Mouse (Mus musculus) heart, embryonic 15.5 days (tissue): ENCODE data around the gene Ltk. TPM values are rescaled to one million over a fixed set of nuclear protein-coding genes. Genes with fewer than 3 reads are reported as not detected.
A peak's percentile ranks its signal among the peaks of the same experiment; 100 is the strongest.
"Not testable (repeated sequence)": the region's sequence is repeated elsewhere in the genome, so short reads cannot be mapped to it uniquely, and the experiment has no call there.

ENCODE experiments used
- ATAC-seq: fragments of 200-750 bp; cut with Nextera tagmentation; replicated peaks from 2 replicates; pipeline ENCODE4 v1.8.0; 2017; ENCODE audit warnings: low read depth, moderate TSS enrichment; ENCODE audit not compliant: insufficient number of reproducible peaks, insufficient read depth, low FRiP score
- H3K27ac ChIP-seq: fragments of 300-500 bp; sonication (generic); 2 replicates; pipeline ENCODE4 v1.5.1; 2015; ENCODE audit warnings: mild to moderate bottlenecking, inconsistent platforms
- H3K27me3 ChIP-seq: fragments of 300-500 bp; sonication (generic); 2 replicates; pipeline ENCODE4 v1.6.1; 2015; ENCODE audit warnings: inconsistent platforms
- H3K36me3 ChIP-seq: fragments of 300-500 bp; sonication (generic); 2 replicates; pipeline ENCODE4 v1.6.1; 2015; ENCODE audit warnings: mild to moderate bottlenecking, inconsistent platforms
- H3K4me1 ChIP-seq: fragments of 300-500 bp; sonication (generic); replicated peaks from 2 replicates; pipeline ENCODE4 v1.6.1; 2015; ENCODE audit warnings: inconsistent platforms
- H3K4me2 ChIP-seq: fragments of 300-500 bp; sonication (generic); 2 replicates; pipeline ENCODE4 v1.6.1; 2015; ENCODE audit warnings: inconsistent platforms, mild to moderate bottlenecking, moderate library complexity
- H3K4me3 ChIP-seq: fragments of 300-500 bp; sonication (generic); 2 replicates; pipeline ENCODE4 v1.5.1; 2015; ENCODE audit warnings: mild to moderate bottlenecking, inconsistent platforms
- H3K9ac ChIP-seq: fragments of 300-500 bp; sonication (generic); 2 replicates; pipeline ENCODE4 v1.6.1; 2015; ENCODE audit warnings: mild to moderate bottlenecking, inconsistent platforms
- H3K9me3 ChIP-seq: fragments of 300-500 bp; sonication (generic); replicated peaks from 2 replicates; pipeline ENCODE4 v1.6.1; 2016; ENCODE audit warnings: inconsistent platforms
- WGBS: fragments of 180-500 bp; shearing (Covaris S2); methylation state at CpG from one replicate; pipeline ENCODE4 v1.1.7; 2015; ENCODE audit warnings: mixed read lengths; 5-methylcytosine and 5-hydroxymethylcytosine counted together
- polyA plus RNA-seq: library from polyadenylated mRNA; unstranded; fragments of >200 nt; fragmentation: Nextera tagmentation; extraction: Ambion mirVana; gene quantifications from 2 replicates; pipeline ENCODE4 v1.2.1, GENCODE M21; 2015

Gene Ltk
- polyA plus RNA-seq, 1 experiment from 2014 or later, result 0.10 TPM

DNA sequence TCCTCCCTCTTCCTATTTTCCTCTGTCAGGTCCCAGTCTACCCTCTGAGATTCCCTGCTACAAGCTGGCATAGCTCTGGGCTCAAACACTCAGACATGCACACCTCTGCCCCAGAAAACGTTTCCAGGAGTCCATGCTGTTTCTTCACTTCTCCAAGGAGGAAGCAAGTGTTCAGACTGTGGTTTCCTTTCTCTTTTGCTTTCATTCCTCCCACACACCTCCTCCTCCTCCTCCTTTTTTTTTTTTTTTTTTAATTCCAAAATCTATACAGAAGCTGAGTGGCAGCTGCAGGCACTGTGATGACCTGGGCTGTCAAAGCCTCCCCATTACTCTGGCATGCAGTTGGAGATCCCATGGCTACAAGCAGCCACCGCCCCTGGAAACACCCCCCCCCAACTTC lies 19.7 kb downstream of the Ltk start:
- 0 out of 2 replicates have a peak overlapping the region, but pooled peaks have one; percentile 99 for H3K4me2 ChIP-seq
- WGBS, result 32% methylated on average over 2 of the region's 2 CpGs
- H3K9me3 ChIP-seq, result no peaks in the 10 kb centered on the region
- no peak for ATAC-seq
- H3K4me3 ChIP-seq, result no peak overlapping the region
- peaks cover 19% of the 10 kb centered on the region for H3K27me3 ChIP-seq
- no peak overlapping the region for H3K27ac ChIP-seq
- H3K36me3 ChIP-seq, result no peaks in the 10 kb centered on the region
- H3K4me1 ChIP-seq, result peaks cover 43% of the 10 kb centered on the region
- H3K9ac ChIP-seq, result no peak overlapping the region

DNA sequence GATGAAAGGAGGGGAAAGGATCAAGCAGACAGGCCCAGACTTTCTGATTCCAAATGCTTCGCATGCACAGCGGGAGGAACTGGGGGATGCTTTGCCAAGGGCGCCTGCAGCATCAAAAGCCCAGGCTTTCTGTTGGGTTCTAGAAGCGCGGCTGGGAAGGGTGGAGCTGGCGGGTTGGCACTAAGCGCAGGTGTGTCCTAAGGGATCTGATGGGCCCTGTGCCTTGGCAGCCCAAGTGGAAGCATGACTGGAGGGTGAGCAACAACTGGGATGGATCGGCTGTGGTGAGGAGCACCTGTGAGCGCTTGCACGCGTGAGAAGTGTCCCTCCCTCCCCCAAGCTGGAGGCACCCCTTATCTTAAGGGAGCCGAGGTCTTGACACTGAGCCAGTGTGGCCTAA lies 23.1 kb downstream of the Ltk start:
- no peak overlapping the region for H3K4me2 ChIP-seq
- H3K27ac ChIP-seq, result no peak overlapping the region
- no peaks in the 10 kb centered on the region for H3K9me3 ChIP-seq
- H3K27me3 ChIP-seq, result no peaks in the 10 kb centered on the region
- ATAC-seq, result no peak
- WGBS, result 24% methylated on average over 12 of the region's 12 CpGs
- H3K36me3 ChIP-seq, result peaks cover 23% of the 10 kb centered on the region
- peaks cover 13% of the 10 kb centered on the region for H3K4me1 ChIP-seq
- H3K4me3 ChIP-seq, result no peak overlapping the region
- H3K9ac ChIP-seq, result no peak overlapping the region

DNA sequence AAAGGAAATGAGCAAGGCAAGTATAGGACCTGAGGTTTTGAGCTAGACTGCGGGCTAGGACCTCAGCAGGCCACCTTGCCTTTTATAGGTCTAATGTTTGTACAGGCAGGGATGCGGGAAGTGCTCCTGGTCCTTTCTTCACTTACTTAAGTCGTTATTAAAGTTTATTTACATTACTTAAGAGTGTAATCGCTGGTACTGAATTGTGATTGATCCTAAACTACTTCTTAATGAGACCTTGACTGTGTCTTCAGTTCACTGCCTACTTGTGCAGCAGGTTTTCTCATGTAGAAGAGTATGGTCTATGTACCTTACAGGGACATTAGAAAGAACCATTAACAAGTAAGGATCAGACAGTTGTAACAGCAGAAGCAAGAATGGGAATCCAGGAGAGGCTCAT lies 29.5 kb downstream of the Ltk start:
- Histone ChIP-seq H3K4me3 (no peak overlapping the region), H3K27ac (no peak overlapping the region)
- 90% methylated on average over 4 of the region's 4 CpGs for WGBS

DNA sequence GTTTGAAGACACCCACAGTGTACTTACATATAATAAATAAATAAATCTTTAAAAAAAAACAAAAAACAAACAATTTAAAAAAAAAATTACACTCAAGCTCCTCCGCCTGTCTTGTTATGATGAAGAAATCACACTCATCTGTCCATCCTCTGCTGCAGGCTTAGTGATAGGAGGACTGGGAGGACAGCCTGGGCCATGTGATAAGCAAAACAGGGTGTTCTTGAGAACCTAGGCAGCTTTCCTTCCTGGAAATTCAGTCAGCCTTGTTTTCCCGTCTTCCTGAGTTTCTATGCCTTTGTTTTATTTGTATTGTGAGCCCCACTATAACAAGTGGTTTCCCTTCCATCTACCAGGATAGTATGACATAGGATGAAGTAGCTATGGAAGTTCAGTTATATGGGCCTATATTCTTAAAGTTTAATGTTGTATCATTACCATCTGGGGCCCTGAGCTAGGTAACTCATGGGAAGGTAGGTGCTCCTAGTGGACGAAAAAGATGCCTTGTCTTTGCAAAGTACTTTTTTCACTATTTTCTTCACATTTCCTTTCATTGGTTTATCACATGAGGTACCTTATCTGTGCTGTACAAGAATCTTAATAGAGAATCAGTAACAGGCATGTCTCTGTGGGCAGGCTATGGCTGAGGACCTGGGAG lies 32.3 kb downstream of the Ltk start:
- no peak overlapping the region for H3K27ac ChIP-seq
- 88% methylated on average over 3 of the region's 3 CpGs for WGBS
- H3K4me1 ChIP-seq, result no peaks in the 10 kb centered on the region
- H3K9me3 ChIP-seq, result no peaks in the 10 kb centered on the region
- H3K36me3 ChIP-seq, result peaks cover 89% of the 10 kb centered on the region
- no peaks in the 10 kb centered on the region for H3K27me3 ChIP-seq
- H3K4me3 ChIP-seq, result no peak overlapping the region
- no peak overlapping the region for H3K4me2 ChIP-seq
- no peak overlapping the region for H3K9ac ChIP-seq
- ATAC-seq, result no peak

More for the DNA sequence above, 29.5 kb downstream of the Ltk start:
- Histone ChIP-seq H3K4me2 (no peak overlapping the region), H3K4me1 (no peaks in the 10 kb centered on the region), H3K27me3 (no peaks in the 10 kb centered on the region), H3K9me3 (no peaks in the 10 kb centered on the region), H3K36me3 (peaks cover 85% of the 10 kb centered on the region), H3K9ac (no peak overlapping the region)
- ATAC-seq, result no peak

DNA sequence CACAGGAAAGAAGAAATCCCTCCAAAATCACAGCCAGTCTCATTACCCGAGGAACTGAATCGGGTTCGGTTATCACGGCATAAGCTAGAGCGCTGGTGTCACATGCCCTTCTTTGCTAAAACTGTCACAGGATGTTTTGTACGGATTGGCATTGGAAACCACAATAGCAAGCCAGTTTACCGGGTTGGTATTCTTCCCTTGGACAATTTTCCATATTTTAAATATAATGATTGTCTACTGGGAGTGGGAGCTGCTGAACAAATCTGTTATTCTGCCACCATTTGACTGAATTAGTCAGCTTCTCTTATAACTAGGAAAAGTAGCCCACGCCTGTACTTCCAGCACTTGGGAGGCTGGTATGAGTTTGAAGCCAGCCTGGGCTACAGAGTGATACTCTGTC lies 39.2 kb downstream of the Ltk start:
- Histone ChIP-seq H3K4me1 (no peaks in the 10 kb centered on the region), H3K9ac (no peak overlapping the region), H3K4me3 (no peak overlapping the region), H3K4me2 (no peak overlapping the region), H3K27ac (no peak overlapping the region), H3K36me3 (peaks cover 65% of the 10 kb centered on the region), H3K9me3 (no peaks in the 10 kb centered on the region), H3K27me3 (no peaks in the 10 kb centered on the region)
- no peak for ATAC-seq
- 93% methylated on average over 8 of the region's 8 CpGs for WGBS

DNA sequence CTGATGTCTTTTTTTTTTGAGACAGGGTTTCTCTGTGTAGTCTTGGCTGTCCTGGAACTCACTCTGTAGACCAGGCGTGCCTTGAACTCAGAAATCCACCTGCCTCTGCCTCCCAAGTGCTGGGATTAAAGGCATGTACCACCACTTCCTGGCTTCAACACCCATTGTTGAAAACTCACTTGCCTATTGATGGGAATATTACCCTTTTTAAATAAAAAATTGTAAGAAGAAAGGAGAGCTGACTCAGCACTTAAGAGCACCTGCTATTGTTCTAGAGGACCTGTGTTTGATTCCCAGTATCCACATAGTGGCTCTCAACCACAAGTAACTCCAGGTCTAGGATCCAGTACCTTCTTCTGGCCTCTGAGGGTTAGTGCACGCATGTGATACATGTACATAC lies 44.4 kb downstream of the Ltk start:
- not testable (repeated sequence) for H3K27ac ChIP-seq, H3K27me3 ChIP-seq, H3K4me2 ChIP-seq, H3K4me1 ChIP-seq, ATAC-seq, H3K9ac ChIP-seq, H3K4me3 ChIP-seq, H3K9me3 ChIP-seq
- peaks cover 47% of the 10 kb centered on the region for H3K36me3 ChIP-seq
- 92% methylated on average over 2 of the region's 2 CpGs for WGBS

DNA sequence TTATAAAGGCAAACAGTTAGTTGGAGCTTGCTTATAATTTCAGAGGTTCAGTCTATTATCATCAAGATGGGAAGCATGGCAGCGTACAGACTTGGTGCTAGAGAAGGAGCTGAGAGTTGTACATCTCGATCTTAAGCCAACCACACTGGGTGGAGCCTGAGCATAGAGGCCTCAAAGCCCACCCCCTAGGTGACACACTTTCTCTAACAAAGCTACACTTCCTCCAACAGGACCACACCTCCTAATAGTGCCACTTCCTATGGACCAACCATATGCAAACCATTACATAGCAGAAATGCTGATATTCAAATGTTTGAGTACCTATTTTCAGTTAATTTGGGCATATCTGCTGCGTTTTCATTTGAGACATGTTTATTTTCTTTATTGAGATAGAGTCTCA lies 50.2 kb downstream of the Ltk start:
- peaks cover 49% of the 10 kb centered on the region for H3K36me3 ChIP-seq
- no peak overlapping the region for H3K4me2 ChIP-seq
- no peaks in the 10 kb centered on the region for H3K9me3 ChIP-seq
- no peak overlapping the region for H3K4me3 ChIP-seq
- H3K4me1 ChIP-seq, result no peaks in the 10 kb centered on the region
- ATAC-seq, result no peak
- no peak overlapping the region for H3K27ac ChIP-seq
- WGBS, result 85% methylated on average over 3 of the region's 3 CpGs
- no peaks in the 10 kb centered on the region for H3K27me3 ChIP-seq
- no peak overlapping the region for H3K9ac ChIP-seq

DNA sequence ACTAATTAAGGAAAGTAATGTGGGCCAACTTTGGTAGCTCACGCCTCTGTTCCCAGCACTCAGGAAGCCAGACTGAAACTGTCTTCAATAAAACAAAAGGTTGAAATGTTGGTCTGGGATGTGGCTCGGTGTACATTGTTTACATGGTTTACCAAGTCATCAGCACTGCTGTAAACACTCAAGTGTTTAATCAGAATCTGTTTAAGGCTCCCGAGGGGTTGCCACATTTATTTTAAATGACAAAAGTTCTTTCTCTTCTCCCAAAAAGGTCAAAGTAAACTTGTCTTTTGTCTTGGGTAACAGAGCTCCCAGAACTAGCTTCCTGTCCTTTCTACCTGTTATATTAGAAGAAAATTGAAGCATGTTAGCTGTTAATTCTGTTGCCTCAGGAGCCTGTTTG lies 52.6 kb downstream of the Ltk start:
- Histone ChIP-seq H3K9me3 (no peaks in the 10 kb centered on the region), H3K9ac (no peak overlapping the region), H3K27me3 (no peaks in the 10 kb centered on the region), H3K4me2 (no peak overlapping the region), H3K36me3 (peaks cover 41% of the 10 kb centered on the region), H3K4me3 (no peak overlapping the region), H3K27ac (no peak overlapping the region), H3K4me1 (no peaks in the 10 kb centered on the region)
- ATAC-seq, result no peak
- 91% methylated on average over 3 of the region's 3 CpGs for WGBS

DNA sequence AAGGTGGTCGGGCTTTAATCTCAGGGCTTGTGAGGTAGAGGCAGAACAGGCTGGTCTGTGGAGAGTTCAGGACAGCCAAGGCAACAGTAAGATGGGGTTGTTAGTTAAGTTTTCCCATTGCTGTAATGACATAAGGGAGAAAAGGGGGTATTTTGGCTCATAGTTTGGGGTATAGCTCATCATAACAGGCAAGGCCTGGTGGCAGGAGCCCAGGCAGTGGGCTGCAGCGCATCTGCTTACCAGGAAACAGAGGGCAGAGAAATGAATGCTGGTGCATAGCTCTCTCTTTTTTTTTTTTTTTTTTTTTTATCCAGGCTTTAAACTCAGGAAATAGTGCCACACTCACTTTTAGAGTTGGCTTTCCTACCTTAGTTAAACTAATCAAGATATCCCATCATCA lies 57.1 kb downstream of the Ltk start:
- no peak for ATAC-seq
- H3K4me2 ChIP-seq, result no peak overlapping the region
- 89% methylated on average over 2 of the region's 2 CpGs for WGBS
- no peak overlapping the region for H3K4me3 ChIP-seq
- H3K9ac ChIP-seq, result no peak overlapping the region
- no peak overlapping the region for H3K27ac ChIP-seq
- H3K36me3 ChIP-seq, result peaks cover 19% of the 10 kb centered on the region
- no peaks in the 10 kb centered on the region for H3K9me3 ChIP-seq
- no peaks in the 10 kb centered on the region for H3K4me1 ChIP-seq
- no peaks in the 10 kb centered on the region for H3K27me3 ChIP-seq

Other genes starting within 250 kb of the Ltk start
- gene Exd1, start 212.8 kb downstream of the Ltk start, polyA plus RNA-seq, result 0.21 and 0.27 TPM in 2 replicates
- 47.2 and 50.3 TPM in 2 replicates for gene Chp1, start 212.7 kb downstream of the Ltk start, polyA plus RNA-seq
- 43.1 and 45.1 TPM in 2 replicates for gene Nusap1, start 142.1 kb downstream of the Ltk start, polyA plus RNA-seq
- 16.4 and 17.0 TPM in 2 replicates for gene Oip5, start 142.0 kb downstream of the Ltk start, polyA plus RNA-seq
- gene Ndufaf1, start 97.6 kb downstream of the Ltk start, polyA plus RNA-seq, result 49.5 and 58.6 TPM in 2 replicates
- gene Rtf1, start 85.4 kb downstream of the Ltk start, polyA plus RNA-seq, result 22.0 and 24.4 TPM in 2 replicates
- 2.0 and 2.4 TPM in 2 replicates for gene Itpka, start 18.1 kb downstream of the Ltk start, polyA plus RNA-seq
- 15.4 and 20.6 TPM in 2 replicates for gene Rpap1, start 27.1 kb upstream of the Ltk start, polyA plus RNA-seq
- gene Tyro3, start 37.3 kb upstream of the Ltk start, polyA plus RNA-seq, result 6.2 and 8.5 TPM in 2 replicates
- gene Mga, start 136.8 kb upstream of the Ltk start, polyA plus RNA-seq, result 19.3 and 22.0 TPM in 2 replicates
- gene Mapkbp1, start 212.3 kb upstream of the Ltk start, polyA plus RNA-seq, result 1.8 and 3.0 TPM in 2 replicates